ENCODE assay signal across 8 mouse cellular contexts in the genomic region with DNA sequence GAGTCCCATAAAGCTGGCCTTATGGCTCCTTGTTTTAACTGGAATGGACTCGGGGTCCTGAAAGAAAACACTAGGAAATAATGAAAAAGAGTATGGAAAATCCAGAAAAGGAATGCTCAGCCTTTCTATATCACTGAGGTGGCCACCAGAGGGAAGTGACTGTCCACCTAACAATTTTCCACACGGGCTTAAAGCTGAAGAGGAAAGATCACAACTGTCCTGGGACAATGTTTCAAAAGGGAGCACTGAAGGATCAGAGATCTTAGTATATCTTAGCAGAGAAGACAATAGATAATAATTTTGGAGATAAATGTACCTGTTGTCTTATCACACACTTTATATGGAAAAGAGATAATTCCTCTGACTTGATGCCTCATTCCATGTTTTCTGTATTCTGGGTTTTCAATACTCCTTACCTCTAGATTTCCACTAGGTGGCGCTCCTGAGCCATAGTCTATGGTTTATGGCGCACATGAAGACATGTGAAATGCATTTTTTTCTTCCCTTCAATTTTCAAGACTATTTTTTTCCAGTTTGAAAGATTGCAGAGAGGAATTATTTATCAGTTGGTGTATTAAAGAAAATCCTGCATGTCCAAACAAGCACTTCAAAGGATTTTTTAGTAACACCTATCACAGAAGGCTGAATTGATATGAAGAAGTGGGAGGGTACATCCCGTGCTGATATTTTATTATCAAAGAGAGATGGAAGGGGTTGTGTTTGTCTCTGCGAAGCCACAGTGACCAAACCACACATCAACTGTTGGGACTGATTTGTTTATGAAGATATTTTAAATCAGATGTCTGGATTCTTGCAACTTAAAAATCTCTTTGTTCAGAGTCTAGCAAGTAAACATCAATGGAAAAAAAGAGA.
A peak's percentile ranks its signal among the peaks of the same experiment; 100 is the strongest.
DNase-seq lines count a peak whose midpoint lies in the region.

No protein-coding gene starts in this region.

- peak; percentile 67 for DNase-seq in gastrocnemius, adult 18-20 months (ENCODE audit: low spot score)
- no peak for DNase-seq in gastrocnemius, postnatal 25 days
- peak; percentile 61 for DNase-seq in adrenal gland, adult 2 months
- peak; percentile 89 for DNase-seq in embryo, embryonic 10.5 days (ENCODE audit: low spot score)
- DNase-seq in heart, postnatal 4 days = peak; percentile 80
- peak; percentile 57 to 86 for DNase-seq in layer of hippocampus, adult 18-20 months (ENCODE audit: low spot score in 2 of 2)
- DNase-seq in lung, postnatal 10 days = peak; percentile 85
- DNase-seq in right cerebral cortex, adult 18-20 months = peak; percentile 81
